ENCODE assay signal across 24 mouse cellular contexts in genomic region chr10:71156569-71156968, GRCm38 (mm10). TPM values are rescaled to one million over a fixed set of nuclear protein-coding genes. Genes with fewer than 3 reads are reported as not detected.
DNase-seq lines count a peak whose midpoint lies in the region; ATAC-seq and TF ChIP-seq lines count a peak whose summit lies in the region.
"Had no signal": no experiment of that assay in that cellular context is flagged by ENCODE, and none has a peak within 500 bp of the region (broad histone marks: within the 10 kb centered on the region; RNA-seq: fewer than 3 reads in every experiment).

No protein-coding gene starts in this region.

- peak overlapping the region; percentile 85 for H3K4me2 ChIP-seq in embryonic facial prominence, embryonic 13.5 days
- 0 out of 2 replicates have a peak overlapping the region, but pooled peaks have one; percentile 78 for H3K4me2 ChIP-seq in kidney, postnatal 0 days (ENCODE audit: low read length)
- H3K4me2 ChIP-seq: forebrain, embryonic 13.5 days; hindbrain, embryonic 13.5 days had no signal

- H3K9ac ChIP-seq in embryonic facial prominence, embryonic 13.5 days = no peak overlapping the region
- H3K9ac ChIP-seq in kidney, postnatal 0 days (ENCODE audit: low read depth, low read length) = no peak overlapping the region
- H3K9ac ChIP-seq: embryonic facial prominence, embryonic 12.5 days; forebrain, embryonic 13.5 days; hindbrain, embryonic 13.5 days had no signal

- peaks cover 10% of the 10 kb centered on the region for H3K27me3 ChIP-seq in embryonic facial prominence, embryonic 13.5 days
- peaks cover 39% of the 10 kb centered on the region for H3K27me3 ChIP-seq in embryonic facial prominence, embryonic 10.5 days (replicated peaks; ENCODE audit: low read depth, poor library complexity, severe bottlenecking)
- H3K27me3 ChIP-seq in kidney, postnatal 0 days (ENCODE audit: insufficient read depth, low read length) = no peaks in the 10 kb centered on the region

- no peaks in the 10 kb centered on the region for H3K9me3 ChIP-seq in embryonic facial prominence, embryonic 13.5 days
- no peaks in the 10 kb centered on the region for H3K9me3 ChIP-seq in embryonic facial prominence, embryonic 10.5 days
- H3K9me3 ChIP-seq in kidney, postnatal 0 days (replicated peaks; ENCODE audit: low read length) = no peaks in the 10 kb centered on the region
- H3K9me3 ChIP-seq: embryonic facial prominence, embryonic 12.5 days; forebrain, embryonic 13.5 days; heart, embryonic 10.5 days; hindbrain, embryonic 13.5 days had no signal

- TF ChIP-seq CTCF in kidney, postnatal 0 days (IDR thresholded peaks at IDR 0.05; ENCODE audit: low read depth) = no peak

- H3K4me3 ChIP-seq in embryonic facial prominence, embryonic 13.5 days = no peak overlapping the region
- no peak overlapping the region for H3K4me3 ChIP-seq in embryonic facial prominence, embryonic 10.5 days
- H3K4me3 ChIP-seq in kidney, postnatal 0 days (replicated peaks; ENCODE audit: low read depth, low read length) = peak overlapping the region; percentile 66; the same call in 1 of the 2 replicates
- H3K4me3 ChIP-seq: embryonic facial prominence, embryonic 12.5 days; forebrain, embryonic 10.5 days; forebrain, embryonic 13.5 days; heart, adult 2 months; heart, embryonic 10.5 days; hindbrain, embryonic 10.5 days; hindbrain, embryonic 13.5 days had no signal

- DNase-seq in embryonic facial prominence, embryonic 10.5 days (ENCODE audit: low spot score) = no peak
- peak; percentile 89 for DNase-seq in kidney, adult 9 months
- no peak for DNase-seq in kidney, adult 11 months
- no peak for DNase-seq in kidney, postnatal 0 days (ENCODE audit: low spot score)
- DNase-seq in kidney, postnatal 25 days = no peak
- no peak for DNase-seq in right cerebral cortex, postnatal 14 days
- DNase-seq: adrenal gland, postnatal 10 days; adrenal gland, postnatal 36 days; cerebellum, adult 18-20 months; cerebellum, adult 9-10 months; cerebellum, postnatal 14 days; gastrocnemius, postnatal 10 days; gastrocnemius, postnatal 36 days; heart, adult 2 months; heart, postnatal 36 days had no signal

- no peak for ATAC-seq in embryonic facial prominence, embryonic 13.5 days (ENCODE audit: insufficient number of reproducible peaks, insufficient read depth, low FRiP score, low TSS enrichment, low read depth)
- ATAC-seq in kidney, postnatal 0 days (replicated peaks; ENCODE audit: low FRiP score, low read depth) = no peak
- ATAC-seq: forebrain, embryonic 13.5 days; forebrain, embryonic 16.5 days; hindbrain, embryonic 16.5 days had no signal

- WGBS in embryonic facial prominence, embryonic 13.5 days = 81% methylated on average over 5 of the region's 5 CpGs
- 91% methylated on average over 5 of the region's 5 CpGs for WGBS in embryonic facial prominence, embryonic 10.5 days
- 57% methylated on average over 5 of the region's 5 CpGs for WGBS in kidney, postnatal 0 days

- H3K27ac ChIP-seq in embryonic facial prominence, embryonic 13.5 days = no peak overlapping the region
- H3K27ac ChIP-seq in embryonic facial prominence, embryonic 10.5 days (replicated peaks) = no peak overlapping the region
- no peak overlapping the region for H3K27ac ChIP-seq in kidney, postnatal 0 days
- H3K27ac ChIP-seq: embryonic facial prominence, embryonic 12.5 days; forebrain, embryonic 10.5 days; forebrain, embryonic 13.5 days; heart, adult 2 months; heart, embryonic 10.5 days; hindbrain, embryonic 10.5 days; hindbrain, embryonic 13.5 days had no signal

- no peaks in the 10 kb centered on the region for H3K36me3 ChIP-seq in embryonic facial prominence, embryonic 13.5 days
- H3K36me3 ChIP-seq in embryonic facial prominence, embryonic 10.5 days (replicated peaks) = no peaks in the 10 kb centered on the region
- H3K36me3 ChIP-seq in kidney, postnatal 0 days (ENCODE audit: insufficient read depth, low read length) = no peaks in the 10 kb centered on the region
- H3K36me3 ChIP-seq: embryonic facial prominence, embryonic 12.5 days; forebrain, embryonic 10.5 days; heart, embryonic 10.5 days; hindbrain, embryonic 10.5 days; hindbrain, embryonic 13.5 days had no signal

- H3K4me1 ChIP-seq in embryonic facial prominence, embryonic 13.5 days = peaks cover 16% of the 10 kb centered on the region
- H3K4me1 ChIP-seq in embryonic facial prominence, embryonic 10.5 days = peaks cover 10% of the 10 kb centered on the region
- peaks cover 9% of the 10 kb centered on the region for H3K4me1 ChIP-seq in kidney, postnatal 0 days (replicated peaks; ENCODE audit: insufficient read depth, low read length)

RNA-seq across cellular contexts. Expression of gene Bicc1, which starts 2.9 kb away (rescaled TPM):
- 25.9 and 27.8 TPM in 2 replicates for polyA plus RNA-seq in embryonic facial prominence, embryonic 13.5 days (2015; fragmentation: Nextera tagmentation; extraction: Ambion mirVana)
- 4.2 and 5.2 TPM in 2 replicates for polyA plus RNA-seq in embryonic facial prominence, embryonic 10.5 days (2016; fragmentation: Nextera tagmentation; extraction: Ambion mirVana)
- polyA plus RNA-seq in kidney, postnatal 0 days (2015; fragmentation: Nextera tagmentation; extraction: Ambion mirVana) = 65.7 and 71.7 TPM in 2 replicates
